Mouse (Mus musculus) lung, adult 2 months (tissue): ENCODE measurements around the gene Rasal2.

Experiments
- CTCF ChIP-seq: fragments of 200-500 bp; IDR thresholded peaks from 2 replicates; pipeline ENCODE4 v1.5.1; 2011; ENCODE audit warnings: mild to moderate bottlenecking, low read length, control low read depth; ENCODE audit not compliant: insufficient read depth
- POLR2A ChIP-seq: fragments of 200-500 bp; IDR thresholded peaks from 2 replicates; pipeline ENCODE4 v1.6.1; 2011; ENCODE audit warnings: low read depth, mild to moderate bottlenecking, control low read depth, low read length, borderline replicate concordance; ENCODE audit errors: extremely low read depth

DNA sequence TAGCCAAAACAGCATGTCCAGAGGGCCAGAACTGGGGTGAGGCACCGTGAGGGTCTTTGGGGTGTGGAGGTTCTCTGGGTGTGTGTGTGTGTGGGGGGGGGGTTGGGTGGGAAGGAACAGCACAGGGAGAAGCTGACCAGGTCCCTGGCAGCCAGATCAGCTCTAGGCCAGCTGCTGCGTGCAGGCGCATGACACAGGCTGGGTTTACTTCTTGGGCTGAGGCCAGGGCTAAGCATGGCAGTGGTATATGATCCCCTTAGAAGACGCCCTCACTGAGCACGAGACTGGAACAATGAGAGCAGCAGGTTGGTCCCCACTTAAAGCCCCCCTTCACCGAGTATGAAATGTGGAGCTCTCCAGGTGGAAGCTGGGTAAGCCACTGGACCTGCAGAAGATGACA is 293.2 kb downstream of the Rasal2 start:
- TF ChIP-seq CTCF (no peak), POLR2A (no peak)
